Mouse (Mus musculus): ENCODE data around the gene Lbp.
A peak's percentile ranks its signal among the peaks of the same experiment; 100 is the strongest.

Lbp gene

DNA sequence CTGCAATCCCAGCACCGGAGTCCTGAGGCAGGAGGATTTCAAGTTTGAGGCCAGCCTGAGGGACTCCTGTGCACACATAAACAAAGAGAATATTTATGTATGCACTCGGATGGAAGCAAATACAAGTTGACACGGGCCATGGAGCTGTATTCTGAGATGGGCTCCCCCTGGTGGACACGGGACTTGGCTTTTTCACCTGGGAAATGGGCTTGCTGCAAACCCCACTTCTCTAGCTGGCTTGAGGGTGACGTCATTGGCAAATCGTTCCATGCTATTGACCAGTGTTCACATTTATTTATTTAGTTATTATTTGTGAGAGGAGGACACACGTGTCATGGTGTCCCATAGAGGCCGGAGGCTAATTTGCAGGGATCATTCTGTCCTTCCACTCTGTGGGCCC lies 10.1 kb downstream of the Lbp start:
- no peak for DNase-seq

DNA sequence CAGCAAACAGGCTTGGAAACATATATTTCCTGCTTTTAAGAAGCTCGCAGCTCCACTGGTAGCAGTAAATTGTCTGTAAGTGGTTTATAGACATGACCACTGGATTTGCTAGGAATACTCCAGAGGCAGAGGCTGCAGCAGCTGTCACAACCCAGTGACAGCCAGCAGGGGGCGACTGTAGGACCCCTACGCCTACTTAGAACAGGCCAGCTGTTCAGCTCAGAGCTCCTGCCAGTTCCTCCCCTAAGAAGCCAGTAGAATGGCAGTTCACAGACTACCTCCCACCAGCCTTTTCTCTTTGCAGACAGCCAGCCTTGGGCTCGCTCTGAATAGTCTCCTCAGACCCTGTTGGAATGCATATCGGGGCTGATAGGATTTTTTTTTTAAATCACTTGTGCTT lies 10.7 kb downstream of the Lbp start:
- DNase-seq: no peak

DNA sequence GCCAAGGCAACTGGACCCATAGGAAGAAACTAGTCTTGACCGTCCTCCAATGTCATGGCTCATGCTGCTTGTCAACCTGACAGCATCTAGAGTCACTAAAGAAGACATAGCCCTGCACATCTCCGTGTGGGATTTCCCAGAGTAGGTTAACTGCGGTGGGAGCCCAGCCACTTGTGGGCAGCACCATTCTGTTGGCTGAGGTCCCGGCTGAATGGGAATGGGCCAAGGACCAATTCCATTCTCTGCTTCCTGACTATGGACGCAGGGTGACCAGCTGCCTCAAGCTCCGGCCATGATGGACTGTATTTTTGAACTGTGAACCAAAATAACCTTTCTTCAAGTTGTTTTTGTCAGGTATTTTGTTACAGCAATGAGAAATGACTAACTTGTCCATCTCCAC lies 15.3 kb downstream of the Lbp start:
- no peak for DNase-seq

DNA sequence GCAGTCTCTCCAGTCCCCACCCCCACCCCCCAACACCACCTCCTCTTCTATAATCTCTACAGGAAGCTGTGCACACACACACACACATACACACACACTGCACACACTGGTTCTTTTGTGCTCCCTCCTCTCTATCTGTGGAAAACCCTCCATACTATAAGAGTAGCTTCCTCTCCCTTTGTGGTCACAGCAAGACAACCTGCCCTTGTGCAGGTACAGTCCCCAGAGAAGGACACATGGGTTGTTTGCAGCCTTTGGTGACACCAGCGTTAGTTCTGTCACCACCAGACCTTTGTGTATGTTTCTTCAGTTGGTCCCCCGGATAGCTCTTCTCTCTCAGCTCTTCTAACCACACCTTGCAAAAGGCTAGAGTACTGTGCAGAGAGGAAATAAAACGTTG lies 16.6 kb downstream of the Lbp start:
- DNase-seq: no peak

DNA sequence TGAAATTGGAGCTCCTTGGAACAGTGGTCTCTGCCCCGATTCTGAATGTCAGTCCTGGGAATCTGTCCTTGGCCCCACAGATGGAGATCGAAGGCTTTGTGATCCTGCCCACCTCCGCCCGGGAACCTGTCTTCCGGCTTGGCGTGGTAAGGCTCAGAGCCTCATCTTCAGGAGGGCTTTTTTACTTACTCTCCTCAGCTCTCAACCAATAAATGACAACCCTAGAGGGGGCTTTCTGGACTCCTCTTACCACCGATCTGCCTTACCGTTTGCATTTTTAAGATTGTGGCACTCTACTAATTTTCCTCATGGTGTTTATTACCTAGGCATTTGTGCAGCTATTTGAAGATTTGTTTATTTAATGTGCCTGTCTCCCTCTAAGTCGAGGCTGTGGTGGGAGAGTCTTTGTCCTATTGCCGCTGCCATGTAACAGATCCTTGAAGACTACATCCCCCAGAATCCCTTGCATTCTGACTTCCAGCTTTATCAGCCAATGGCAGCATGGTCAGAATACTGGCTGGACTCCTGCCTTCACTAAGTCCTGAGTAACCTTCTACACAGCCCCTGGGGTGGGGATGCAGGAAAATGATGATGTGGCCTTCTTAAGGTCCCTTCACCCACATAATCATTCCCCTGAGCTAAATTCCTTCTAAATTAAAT lies 18.4 kb downstream of the Lbp start:
- DNase-seq: no peak

DNA sequence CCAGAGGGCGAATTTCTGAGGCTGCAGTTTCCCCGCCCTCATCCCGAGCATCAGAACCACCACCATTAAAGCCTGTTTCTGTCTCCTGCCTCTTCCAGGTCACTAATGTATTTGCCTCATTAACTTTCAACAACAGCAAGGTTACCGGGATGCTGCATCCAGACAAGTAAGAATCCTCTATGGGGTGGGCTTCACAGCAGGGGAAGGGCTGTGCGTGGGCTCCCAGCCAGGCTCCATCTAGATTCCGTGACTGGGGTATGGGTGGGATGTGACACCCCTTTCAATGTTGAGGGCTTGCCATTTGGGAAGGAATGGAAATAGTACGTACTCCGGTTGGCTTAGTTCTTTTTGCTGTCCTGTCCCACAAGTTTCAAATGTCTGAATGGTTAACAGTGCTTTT lies 19.3 kb downstream of the Lbp start:
- DNase-seq: no peak

DNA sequence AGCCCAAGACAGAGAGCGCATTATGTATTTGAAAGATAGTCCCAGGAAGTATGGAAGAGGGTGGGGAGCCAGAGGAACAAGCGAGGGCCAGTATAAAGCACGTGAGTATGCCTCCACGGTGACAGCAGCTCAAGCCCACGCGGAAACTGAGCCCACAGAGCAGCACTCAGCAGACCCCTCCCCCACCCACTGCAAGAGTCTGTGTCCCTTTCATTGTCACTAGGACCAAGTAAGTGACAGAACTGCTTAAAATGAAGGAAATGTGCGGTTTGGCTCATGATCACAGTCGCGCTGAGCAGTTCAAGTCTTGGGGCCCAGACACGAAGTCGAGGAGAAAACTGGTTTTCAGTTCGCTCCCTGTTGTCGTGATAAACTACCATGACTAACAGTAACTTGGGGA lies 28.1 kb downstream of the Lbp start:
- DNase-seq: no peak

DNA sequence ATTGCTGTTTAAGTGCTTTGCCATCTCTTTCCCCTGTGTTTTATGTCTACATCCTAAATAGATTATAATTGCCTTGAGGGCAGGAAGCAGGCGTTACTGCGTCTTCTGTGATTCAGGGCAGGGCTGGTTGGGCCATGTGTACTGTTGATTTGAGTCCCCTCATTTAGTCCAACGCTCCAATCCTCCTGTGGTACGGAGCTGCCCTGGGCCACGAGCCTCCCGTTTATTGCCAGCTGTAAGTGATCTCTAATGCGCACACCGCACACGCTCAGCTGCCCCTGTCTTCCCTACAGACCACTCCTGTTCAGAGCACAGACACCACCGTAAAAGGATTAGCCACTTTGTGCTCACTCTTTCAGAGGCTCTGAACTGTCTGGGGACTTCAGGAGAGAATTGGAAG lies 31.4 kb downstream of the Lbp start:
- DNase-seq: no peak

DNA sequence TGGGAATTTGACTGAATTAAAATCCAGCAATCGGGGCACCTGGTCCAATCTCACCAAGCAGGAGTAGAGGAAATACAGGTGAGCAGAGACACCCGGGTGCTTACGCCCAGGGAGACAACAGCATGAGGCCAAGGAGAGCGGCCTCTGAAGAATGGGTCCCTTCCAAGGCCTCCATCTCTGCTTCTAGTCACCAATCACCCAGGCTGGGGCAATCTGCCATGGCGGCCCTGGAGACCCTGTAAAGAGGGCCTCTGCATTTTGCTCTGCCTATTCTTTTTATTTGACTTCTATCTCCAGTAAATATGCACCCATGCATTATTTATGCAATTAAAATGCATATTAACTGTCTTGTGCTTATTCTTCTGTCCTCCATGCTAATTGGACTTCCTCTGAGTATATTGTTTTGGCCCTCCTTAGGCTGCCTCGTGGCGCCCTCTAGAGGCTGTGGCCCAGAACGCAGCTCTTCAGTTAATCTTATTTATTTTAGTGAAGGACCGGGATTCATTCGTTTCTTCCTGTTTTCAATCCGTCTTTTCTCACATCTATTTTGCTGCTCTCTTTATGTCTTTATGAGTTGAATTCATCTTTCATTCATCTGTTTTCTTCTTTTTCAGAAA lies 33.8 kb downstream of the Lbp start:
- DNase-seq: peak; percentile 33

DNA sequence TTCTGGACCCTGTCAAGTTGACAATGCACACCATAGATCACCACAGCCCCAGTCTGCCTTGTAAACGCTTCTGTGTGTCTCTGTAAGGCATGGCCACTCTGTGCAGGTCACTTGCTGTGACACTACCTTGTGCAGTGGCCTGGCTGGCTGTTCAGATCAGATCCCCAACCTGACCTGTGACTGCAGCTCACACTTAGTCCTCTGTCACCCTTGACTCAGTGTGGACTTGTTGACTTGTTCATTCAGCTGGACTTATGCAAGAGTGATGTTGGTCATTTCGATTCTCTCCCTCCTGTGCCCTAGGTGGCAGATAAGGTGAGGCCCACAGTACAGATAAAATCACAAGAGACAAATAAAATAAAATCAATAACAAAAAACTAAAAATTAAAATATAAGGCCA lies 35.0 kb downstream of the Lbp start:
- DNase-seq: no peak

DNA sequence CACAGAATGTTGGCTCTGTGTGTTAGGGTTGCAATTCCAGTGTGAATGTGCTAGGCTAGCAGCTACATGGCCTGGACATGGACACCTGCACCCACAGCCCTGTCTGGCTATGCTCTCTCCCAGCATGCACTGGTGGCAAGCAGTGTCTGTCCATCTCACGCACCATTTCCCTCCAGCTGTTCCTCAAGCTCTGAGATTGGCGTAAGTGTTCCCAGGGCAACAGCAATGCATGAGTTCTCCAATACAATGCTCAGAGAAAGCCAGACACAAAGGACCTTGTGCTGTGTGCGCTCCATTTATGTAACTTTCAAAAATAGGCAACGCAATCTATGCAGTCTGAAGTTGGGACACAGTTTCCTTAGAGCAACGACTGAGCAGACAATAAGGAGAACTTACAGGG lies 37.2 kb downstream of the Lbp start:
- no peak for DNase-seq

DNA sequence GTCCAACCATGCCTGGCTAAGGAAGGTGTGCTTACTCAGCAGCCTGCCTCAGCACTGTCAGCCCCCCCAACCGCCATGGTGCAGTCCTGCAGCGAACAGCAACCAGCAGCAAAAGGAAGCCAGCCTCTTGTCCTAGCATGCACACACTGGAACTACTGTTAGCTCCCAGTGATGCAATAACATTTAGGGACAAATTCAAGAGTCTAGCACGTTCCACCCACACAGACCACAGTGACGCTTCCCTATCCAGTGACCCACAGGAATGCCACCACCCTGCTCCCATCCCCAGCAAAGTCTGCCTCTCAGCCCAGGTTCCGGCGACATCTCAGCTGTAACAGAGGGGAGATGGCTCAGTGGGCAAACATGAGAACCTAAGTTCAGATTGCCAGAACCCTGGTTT lies 40.2 kb downstream of the Lbp start:
- no peak for DNase-seq

DNA sequence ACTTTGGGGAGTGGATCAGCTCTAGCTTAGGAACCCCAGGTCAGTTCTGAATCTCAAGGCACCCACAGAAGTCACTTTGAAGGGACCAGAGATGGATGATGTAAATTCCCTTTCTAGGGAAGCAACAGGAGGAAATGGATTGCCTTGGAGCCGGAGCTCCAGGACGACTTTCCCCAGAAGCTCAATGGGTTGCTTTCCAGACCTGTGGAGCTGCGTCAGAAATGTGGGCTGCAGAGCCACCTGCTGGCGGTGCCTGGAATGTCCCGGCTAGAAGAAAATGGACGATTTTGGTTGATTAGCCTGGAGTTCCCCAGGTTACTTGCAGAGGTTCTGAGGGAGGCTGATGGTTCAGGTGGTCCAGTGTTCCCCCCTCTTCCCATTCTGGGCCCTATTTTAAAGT lies 41.6 kb downstream of the Lbp start:
- peak; percentile 53 for DNase-seq

DNA sequence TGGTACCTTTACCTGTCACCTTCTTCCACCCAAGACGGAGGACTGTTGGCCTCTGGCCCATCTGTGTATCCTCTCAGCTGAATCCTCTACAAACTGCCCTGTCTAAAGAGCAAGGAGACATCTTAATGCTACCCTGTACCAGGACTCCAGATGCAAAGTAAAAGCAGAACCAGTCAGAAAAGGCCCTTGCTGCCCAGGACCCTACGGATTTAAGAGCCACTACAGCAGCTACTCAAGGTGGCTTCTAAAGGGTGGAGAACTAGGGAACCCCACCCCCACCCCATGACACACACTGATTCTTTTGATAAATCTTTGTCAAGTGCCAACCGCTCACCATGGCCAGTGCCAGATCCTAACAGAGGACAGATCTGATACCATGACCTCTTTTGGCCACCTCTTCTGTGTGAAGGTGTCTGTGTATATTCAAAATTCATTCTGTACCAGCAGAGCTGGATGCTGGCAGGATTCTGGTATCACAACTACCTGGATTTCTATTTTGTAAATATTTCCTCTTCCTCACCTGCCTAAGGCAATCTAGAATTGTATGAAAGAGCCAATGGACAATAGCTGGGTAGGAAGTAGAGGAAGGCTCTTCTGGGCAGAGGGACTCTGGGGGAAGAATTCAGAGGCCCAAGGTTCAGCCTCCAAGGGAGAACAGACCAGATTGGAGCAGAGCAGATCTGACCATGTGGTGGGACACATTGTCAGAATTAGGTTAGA lies 46.7 kb downstream of the Lbp start:
- no peak for DNase-seq

DNA sequence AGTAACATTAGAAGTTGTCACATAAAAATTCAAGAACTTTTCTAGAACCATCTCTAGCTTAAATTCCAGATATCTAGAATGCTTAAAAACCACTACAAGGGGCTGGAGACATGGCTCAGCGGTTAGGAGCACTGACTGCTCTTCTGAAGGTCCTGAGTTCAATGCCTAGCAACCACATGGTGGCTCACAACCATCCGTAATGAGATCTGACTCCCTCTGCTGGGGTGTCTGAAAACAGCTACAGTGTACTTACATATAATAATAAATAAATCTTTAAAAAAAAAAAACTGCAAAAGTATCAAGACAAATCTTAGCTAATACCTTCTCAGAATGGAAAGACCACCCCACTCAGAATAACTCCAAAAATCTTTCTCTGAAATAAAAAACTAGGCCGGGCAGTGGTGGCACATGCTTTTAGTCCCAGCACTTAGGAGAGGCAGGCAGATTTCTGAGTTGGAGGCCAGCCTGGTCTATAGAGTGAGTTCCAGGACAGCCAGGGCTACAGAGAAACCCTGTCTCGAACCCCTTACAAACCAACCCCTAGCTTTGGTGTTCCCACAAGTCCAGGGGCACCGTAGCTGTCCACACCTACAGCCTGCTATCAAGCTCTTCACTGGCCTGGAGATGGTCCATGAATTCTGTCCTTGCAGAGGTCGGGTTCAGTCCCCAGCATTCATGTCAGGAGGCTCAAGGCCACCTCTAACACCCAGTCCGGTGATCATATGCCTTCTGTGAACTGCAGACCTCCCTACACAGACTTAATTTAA lies 48.2 kb downstream of the Lbp start:
- no peak for DNase-seq

DNA sequence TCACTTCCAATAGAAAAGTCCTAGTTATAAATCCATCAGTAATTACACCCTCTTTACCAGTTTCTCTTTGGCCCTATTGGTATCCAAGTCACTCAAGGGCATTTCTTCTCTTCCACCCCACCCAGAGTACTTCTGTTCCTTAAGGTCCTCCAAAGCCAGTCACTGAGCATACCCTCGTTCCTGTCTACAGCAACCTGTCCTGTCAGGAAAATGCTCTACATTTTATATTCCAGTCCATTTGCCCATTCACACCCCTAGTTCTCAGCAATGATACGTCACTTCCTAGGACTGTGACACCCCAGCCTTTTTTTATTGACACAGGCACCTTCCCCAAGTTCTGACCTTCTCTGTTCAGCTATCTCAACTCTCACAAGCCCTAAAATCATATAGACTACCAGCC lies 48.9 kb downstream of the Lbp start:
- DNase-seq: no peak

DNA sequence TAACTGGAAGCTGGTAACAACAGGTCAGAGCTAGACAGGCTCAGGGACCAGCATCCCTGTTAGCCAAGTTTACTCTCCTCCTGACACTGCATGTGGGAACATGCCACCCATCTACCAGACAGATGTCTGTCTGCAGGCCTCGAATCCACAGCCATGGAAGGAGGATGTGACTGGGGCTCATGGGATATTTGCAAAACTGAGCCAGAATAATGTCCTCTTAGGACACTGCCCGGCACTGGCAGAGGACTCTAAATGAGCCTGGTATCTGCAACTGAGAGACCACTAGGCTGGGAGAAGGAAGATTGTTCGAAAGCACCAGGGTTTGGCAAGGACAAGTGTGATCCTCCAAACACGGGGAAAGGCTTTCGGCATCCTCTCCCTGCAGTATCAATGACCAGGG lies 49.8 kb downstream of the Lbp start:
- DNase-seq: no peak

DNA sequence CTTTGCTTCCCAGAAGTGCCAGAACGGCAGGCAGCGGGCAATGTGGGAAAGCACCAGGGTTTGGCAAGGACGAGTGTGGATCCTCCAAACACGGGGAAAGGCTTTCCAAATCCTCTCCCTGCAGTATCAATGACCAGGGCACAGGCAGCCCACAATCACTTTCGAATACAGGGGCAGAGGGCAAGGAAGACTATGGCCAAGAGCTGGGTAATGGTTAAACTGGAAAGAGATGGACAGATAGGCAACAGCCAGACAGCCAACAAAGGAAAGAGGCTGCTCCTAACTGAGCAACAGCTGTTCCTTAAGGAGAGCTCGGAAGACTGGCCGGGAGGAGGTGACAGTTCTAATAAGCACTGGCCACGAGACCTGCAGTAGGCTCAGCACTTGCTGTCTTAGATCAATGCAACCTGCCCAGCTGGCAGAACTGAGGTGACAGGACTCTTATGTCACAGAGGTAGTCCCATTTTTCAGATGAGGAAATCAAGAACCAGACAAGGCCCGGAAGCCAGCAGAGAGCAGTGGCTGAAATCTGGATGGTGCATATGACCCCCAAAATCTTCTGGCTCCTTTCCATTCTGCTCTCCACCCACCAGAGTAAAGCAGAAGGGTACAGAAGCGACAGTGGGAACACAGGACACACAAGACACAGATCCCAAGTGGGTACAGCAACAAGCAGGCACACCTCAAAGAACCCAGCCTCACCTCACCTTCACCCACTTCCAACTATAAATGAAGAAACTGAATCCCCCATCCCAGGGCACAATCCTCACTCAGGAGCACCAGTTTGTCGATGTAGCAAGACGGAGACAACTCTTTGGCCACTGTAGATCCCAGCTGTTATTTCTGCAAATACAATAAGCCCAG lies 53.7 kb downstream of the Lbp start:
- DNase-seq: no peak

DNA sequence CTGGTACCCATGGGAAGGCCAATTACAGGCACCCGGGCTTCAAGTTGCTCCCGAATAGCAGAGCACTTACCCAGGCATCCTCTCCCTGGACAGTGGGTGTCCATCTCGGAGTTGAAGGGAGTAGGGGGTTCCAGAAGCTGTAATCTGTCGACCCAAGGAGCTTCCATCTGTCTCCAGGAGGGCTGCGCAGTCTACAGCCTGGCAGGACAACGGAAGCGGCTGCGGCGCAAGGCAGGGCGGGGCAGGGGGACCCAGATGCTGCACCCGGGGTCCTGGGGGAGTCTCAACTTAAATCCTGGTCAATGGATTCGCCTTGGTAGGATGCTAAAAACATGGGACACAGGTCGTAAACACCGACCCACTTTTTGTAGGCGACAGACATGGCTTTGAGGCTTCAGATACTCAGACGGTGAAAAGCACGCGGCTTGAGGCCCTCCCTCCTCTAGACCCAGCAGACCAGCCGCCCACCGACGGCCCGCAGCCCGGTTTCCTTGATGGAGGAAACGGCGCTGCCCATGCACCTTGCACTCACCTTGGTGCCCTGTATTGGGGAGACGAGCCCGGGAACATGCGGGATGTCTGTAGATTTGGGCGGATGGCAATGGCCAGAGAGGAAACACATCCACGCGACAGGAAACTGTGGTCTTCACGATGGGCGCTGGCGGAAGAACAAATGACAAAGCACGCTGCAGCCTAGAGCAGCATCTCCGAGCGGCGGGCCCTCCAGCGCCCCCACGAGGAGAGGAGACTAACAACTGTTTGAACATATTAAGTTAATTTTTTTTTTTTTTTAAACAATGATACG lies 54.8 kb downstream of the Lbp start:
- peak; percentile 77 for DNase-seq

DNA sequence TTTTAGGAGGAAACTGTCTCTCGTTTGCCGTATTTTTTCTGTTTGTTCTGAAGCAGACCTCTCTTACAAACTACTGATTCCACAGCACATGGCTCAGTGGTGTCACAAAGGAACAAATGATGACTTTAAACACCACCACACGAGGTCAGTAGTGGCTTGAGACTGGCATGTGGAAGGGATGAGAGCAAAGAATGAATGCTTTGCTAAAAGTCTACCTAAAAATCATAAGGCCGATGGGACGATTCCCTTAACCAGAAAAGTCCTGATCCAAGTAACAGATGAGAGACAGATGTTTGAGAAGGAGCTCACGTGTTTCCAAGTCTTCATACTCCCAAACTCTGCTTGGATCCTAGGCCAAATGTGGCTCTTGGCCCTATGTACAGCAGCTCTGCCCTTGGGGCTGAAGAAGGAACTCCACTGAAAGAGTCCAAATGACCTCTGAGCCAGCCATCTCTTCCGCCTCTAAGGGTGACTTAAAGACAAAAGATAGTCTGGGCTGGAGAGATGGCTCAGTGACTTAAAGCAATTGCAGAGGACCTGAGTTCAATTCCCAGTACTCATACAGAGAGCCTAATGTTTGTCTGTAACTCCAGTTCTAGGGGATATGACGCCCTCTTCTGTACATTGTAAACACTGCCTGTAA lies 55.5 kb downstream of the Lbp start:
- no peak for DNase-seq

DNA sequence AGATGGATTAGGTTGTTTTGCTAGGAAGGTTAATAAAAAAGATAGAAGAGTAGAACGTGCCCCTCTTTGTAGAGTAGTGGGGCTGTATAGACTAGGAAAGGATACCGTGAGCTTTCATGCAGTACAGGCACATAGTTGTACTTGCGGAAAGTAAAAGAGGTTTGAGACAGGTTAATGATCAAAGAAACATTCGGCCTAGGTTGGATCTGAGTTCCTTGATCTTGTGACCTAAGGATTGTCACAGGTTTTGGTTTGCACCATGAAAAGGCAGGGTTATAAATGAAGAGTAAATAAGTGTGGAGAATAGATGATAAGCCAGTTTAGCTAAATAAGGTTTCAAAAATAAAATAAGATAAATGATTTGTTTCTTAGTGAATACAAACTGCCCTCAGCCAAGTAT lies 57.9 kb downstream of the Lbp start:
- no peak for DNase-seq

Data from cerebellum, adult 11 months (tissue).